Comparison of ENCODE assay signal across 22 mouse cellular contexts in genomic region chr2:170475164-170475563, GRCm38 (mm10). TPM values are rescaled to one million over a fixed set of nuclear protein-coding genes. Genes with fewer than 3 reads are reported as not detected.
A peak's percentile ranks its signal among the peaks of the same experiment; 100 is the strongest.
DNase-seq lines count a peak whose midpoint lies in the region; ATAC-seq and TF ChIP-seq lines count a peak whose summit lies in the region.
"Had no signal": no experiment of that assay in that cellular context is flagged by ENCODE, and none has a peak within 500 bp of the region (broad histone marks: within the 10 kb centered on the region; RNA-seq: fewer than 3 reads in every experiment).

No protein-coding gene starts in this region.

- no peaks in the 10 kb centered on the region for H3K27me3 ChIP-seq in kidney, adult 2 months (replicated peaks; ENCODE audit: control insufficient read depth, insufficient read depth, low read length)
- H3K27me3 ChIP-seq in kidney, embryonic 15.5 days, result no peaks in the 10 kb centered on the region; the same call in 1 of the 2 replicates
- H3K27me3 ChIP-seq: hindbrain, embryonic 12.5 days had no signal

- H3K27ac ChIP-seq in kidney, adult 2 months (ENCODE audit: insufficient read depth, low read depth, low read length), result no peak overlapping the region
- 0 out of 2 replicates have a peak overlapping the region, but pooled peaks have one; percentile 51 for H3K27ac ChIP-seq in kidney, embryonic 15.5 days
- H3K27ac ChIP-seq: embryonic facial prominence, embryonic 12.5 days; forebrain, embryonic 12.5 days; heart, embryonic 13.5 days; hindbrain, embryonic 12.5 days had no signal

- no peak for TF ChIP-seq POLR2A in kidney, adult 2 months (IDR thresholded peaks at IDR 0.05; ENCODE audit: low read depth, low read length)

- no peak overlapping the region for H3K9ac ChIP-seq in kidney, embryonic 15.5 days
- H3K9ac ChIP-seq: embryonic facial prominence, embryonic 12.5 days; forebrain, embryonic 12.5 days; heart, embryonic 13.5 days; hindbrain, embryonic 12.5 days had no signal

- H3K36me3 ChIP-seq in kidney, adult 2 months (ENCODE audit: control insufficient read depth, insufficient read depth, low read length), result no peaks in the 10 kb centered on the region
- no peaks in the 10 kb centered on the region for H3K36me3 ChIP-seq in kidney, embryonic 15.5 days
- H3K36me3 ChIP-seq: embryonic facial prominence, embryonic 12.5 days; forebrain, embryonic 12.5 days; heart, embryonic 13.5 days; hindbrain, embryonic 12.5 days had no signal

- no peak overlapping the region for H3K4me3 ChIP-seq in kidney, adult 2 months (ENCODE audit: insufficient read depth, low read depth, low read length)
- no peak overlapping the region for H3K4me3 ChIP-seq in kidney, embryonic 15.5 days (replicated peaks)
- H3K4me3 ChIP-seq: embryonic facial prominence, embryonic 12.5 days; forebrain, embryonic 12.5 days; heart, embryonic 13.5 days; hindbrain, embryonic 12.5 days had no signal

- 25% methylated on average over 3 of the region's 3 CpGs for WGBS in kidney, adult 2 months
- WGBS in kidney, embryonic 15.5 days, result 68% methylated on average over 3 of the region's 3 CpGs

- no peak overlapping the region for H3K4me2 ChIP-seq in kidney, embryonic 15.5 days
- H3K4me2 ChIP-seq: embryonic facial prominence, embryonic 12.5 days; forebrain, embryonic 12.5 days; heart, embryonic 13.5 days; hindbrain, embryonic 12.5 days had no signal

- H3K4me1 ChIP-seq in kidney, adult 2 months (ENCODE audit: control insufficient read depth, insufficient read depth, low read length), result peaks cover 10% of the 10 kb centered on the region
- peaks cover 3% of the 10 kb centered on the region; the same call in 1 of the 2 replicates for H3K4me1 ChIP-seq in kidney, embryonic 15.5 days
- H3K4me1 ChIP-seq: embryonic facial prominence, embryonic 12.5 days; hindbrain, embryonic 12.5 days had no signal

- ATAC-seq in kidney, embryonic 15.5 days (replicated peaks; ENCODE audit: low FRiP score), result peak; percentile 64; the same call in 1 of the 2 replicates
- ATAC-seq: forebrain, embryonic 16.5 days; hindbrain, embryonic 16.5 days had no signal

- no peaks in the 10 kb centered on the region for H3K9me3 ChIP-seq in kidney, embryonic 15.5 days (replicated peaks)
- H3K9me3 ChIP-seq: hindbrain, embryonic 12.5 days had no signal

- peak; percentile 92 for DNase-seq in kidney, adult 2 months
- no peak for DNase-seq in kidney, postnatal 4 days
- DNase-seq in kidney, postnatal 14 days, result peak; percentile 66
- DNase-seq in cerebellum, adult 8-10 months, result no peak
- DNase-seq in spleen, postnatal 10 days (ENCODE audit: low spot score in 2 of 2), result no peak
- no peak for DNase-seq in frontal cortex, postnatal 36 days (ENCODE audit: low spot score in 2 of 2)
- DNase-seq: adrenal gland, adult 8-10 months; cerebellum, adult 11 months; cerebellum, adult 9-10 months; cerebellum, postnatal 25 days; gastrocnemius, postnatal 14 days; heart, postnatal 4 days had no signal

- TF ChIP-seq CTCF in kidney, adult 2 months (conservative IDR thresholded peaks at IDR 0.05; ENCODE audit: insufficient read depth, insufficient read length, low read depth, low read length), result no peak

RNA-seq across cellular contexts. Expression of gene Pfdn4, which starts 21.1 kb away (rescaled TPM):
- 5.6 TPM in 2 replicates for polyA plus RNA-seq in kidney, adult 2 months (2012; rRNA removed)
- 77.8 and 103 TPM in 2 replicates for polyA plus RNA-seq in kidney, embryonic 15.5 days (2015; fragmentation: Nextera tagmentation; extraction: Ambion mirVana)

RNA-seq across cellular contexts. Expression of gene Cyp24a1, which starts 21.8 kb away (rescaled TPM):
- polyA plus RNA-seq in kidney, adult 2 months (2012; rRNA removed), result 27.5 and 29.2 TPM in 2 replicates
- polyA plus RNA-seq in kidney, embryonic 15.5 days (2015; fragmentation: Nextera tagmentation; extraction: Ambion mirVana), result 1.7 and 1.8 TPM in 2 replicates
- polyA plus RNA-seq: C2C12; embryonic facial prominence, embryonic 12.5 days; forebrain, embryonic 12.5 days; gonadal fat pad, adult 2 months; heart, embryonic 13.5 days; heart, postnatal 0 days; hindbrain, embryonic 12.5 days had no signal

RNA-seq across cellular contexts. Expression of gene Bcas1, which starts 47.5 kb away (rescaled TPM):
- 0.29 and 0.45 TPM in 2 replicates for polyA plus RNA-seq in kidney, adult 2 months (2012; rRNA removed)
- 0.58 and 1.7 TPM in 2 replicates for polyA plus RNA-seq in kidney, embryonic 15.5 days (2015; fragmentation: Nextera tagmentation; extraction: Ambion mirVana)
- polyA plus RNA-seq: C2C12 had no signal

Comparison
In these comparisons a context has a peak if more than half of its experiments do, and no peak if none do; other contexts are left out.
1. DNase-seq: peak in kidney, adult 2 months (single experiment) and kidney, postnatal 14 days (single experiment); none in kidney, postnatal 4 days (0 of 2), cerebellum, adult 8-10 months (single experiment), spleen, postnatal 10 days (0 of 2) and frontal cortex, postnatal 36 days (0 of 2).
2. RNA of gene Pfdn4, which starts 21.1 kb away (polyA plus RNA-seq): 77.8 to 103 TPM in kidney, embryonic 15.5 days; 5.6 TPM in kidney, adult 2 months; every median in the first group is over 10 times any median in the second.
3. RNA of gene Cyp24a1, which starts 21.8 kb away (polyA plus RNA-seq): 27.5 to 29.2 TPM in kidney, adult 2 months; 1.7 to 1.8 TPM in kidney, embryonic 15.5 days; every median in the first group is over 10 times any median in the second.